Mouse (Mus musculus) ovary, postnatal 36 days (tissue): Measurements from ENCODE around the gene Syt14.

Source experiments
- DNase-seq: peaks from one replicate; pipeline ENCODE4 v3.0.0; 2022; ENCODE audit warnings: low spot score, mixed read lengths

Gene Syt14

DNA sequence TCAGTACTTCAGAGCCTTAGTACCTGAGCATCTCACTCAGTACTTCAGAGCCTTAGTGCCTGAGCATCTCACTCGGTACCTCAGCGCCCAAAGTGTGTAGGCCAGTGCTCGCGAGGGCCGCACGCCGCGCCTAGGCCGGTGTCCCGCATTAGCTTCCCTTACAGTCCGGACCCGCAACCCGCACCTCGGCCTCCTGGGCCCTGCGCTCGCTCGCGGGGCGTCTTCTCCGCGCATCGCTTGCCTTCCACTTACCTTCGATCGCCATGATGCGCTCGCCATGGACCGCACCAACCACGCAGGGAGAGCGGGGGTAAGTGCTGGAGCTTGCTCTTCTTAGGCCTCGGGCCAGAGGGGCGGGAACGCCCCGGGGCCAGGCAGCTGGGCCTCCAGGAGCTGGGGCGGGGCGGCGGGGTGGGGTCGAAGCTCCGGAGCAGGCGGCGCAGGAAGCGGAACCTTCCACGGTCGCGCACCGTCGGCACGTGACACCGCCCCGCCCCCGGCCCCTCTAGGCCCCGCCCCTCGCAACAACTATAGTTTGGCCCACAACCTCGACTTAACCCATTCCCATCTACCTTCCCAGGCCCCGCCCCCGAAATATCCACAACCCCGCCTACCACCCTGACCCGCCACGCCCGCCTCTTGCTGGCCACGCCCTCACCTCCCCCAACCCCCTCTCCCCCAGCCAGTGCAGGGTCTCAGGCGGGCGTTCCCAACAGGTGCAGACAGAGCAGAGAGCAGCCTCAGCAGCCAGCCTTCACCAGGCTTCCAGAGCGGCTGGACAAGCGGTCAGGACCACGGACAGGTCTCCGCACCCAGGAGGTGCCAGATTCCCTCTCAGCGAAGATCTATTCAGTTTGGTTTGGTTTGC, at the start of gene Syt14:
Gene Syt14, minus strand, starts transcription at position 405 of the 868 bp plus-strand sequence.
- peak; percentile 81 for DNase-seq

GRCm38 (mm10) chr1:193084016-193084415, 48.4 kb upstream of the Syt14 start:
- DNase-seq = no peak

DNA sequence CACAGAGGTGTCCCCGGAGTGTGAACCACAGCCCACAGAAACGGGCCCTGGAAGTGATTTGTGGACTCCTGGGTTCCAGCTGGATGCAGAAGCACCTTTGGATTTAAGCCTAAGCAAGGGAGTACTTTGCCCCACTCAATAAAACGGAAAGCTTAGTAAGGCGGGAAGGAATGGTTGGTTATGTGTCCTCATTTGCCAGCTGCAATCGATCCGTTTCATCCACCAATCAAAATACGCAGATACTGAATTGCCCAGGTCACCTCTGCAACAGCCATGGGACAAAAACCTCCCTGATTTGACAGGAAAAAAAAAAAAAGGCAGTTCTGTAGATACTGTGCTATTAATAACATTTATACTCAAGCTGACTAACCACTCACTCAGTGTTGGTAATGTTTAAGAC, 47.5 kb upstream of the Syt14 start:
- DNase-seq = no peak

DNA sequence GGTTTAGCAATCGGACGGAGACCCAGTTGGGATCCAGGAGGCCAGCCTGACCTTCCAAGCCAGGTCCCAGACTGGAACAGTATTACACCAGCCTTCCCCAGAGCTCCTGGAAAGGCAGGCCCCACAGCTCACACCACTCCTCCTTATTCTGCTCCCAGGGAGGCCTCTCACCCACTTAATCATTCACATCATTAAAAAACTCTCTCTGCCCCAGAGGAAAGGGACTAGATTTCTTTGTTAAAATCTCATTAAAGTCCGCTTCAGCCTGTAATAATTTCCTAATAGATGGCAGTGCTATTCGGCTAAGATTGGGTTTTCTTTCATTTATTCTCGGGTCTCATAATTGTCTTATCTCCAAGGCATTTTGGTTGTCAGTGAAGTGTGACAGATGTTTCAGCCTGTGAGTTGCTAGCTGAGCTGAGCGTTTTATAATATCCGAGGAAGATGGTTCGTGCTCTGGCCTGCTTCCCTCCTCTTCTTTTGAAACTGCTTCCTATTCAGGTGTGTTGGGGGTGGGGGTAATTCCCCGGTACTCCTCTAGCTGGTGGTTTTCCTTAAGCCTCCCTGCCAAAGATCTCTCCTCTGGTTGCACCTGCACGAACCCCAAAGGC, 46.8 kb upstream of the Syt14 start:
- DNase-seq = no peak

GRCm38 (mm10) chr1:193062618-193063017, 27.0 kb upstream of the Syt14 start:
- DNase-seq = no peak

DNA sequence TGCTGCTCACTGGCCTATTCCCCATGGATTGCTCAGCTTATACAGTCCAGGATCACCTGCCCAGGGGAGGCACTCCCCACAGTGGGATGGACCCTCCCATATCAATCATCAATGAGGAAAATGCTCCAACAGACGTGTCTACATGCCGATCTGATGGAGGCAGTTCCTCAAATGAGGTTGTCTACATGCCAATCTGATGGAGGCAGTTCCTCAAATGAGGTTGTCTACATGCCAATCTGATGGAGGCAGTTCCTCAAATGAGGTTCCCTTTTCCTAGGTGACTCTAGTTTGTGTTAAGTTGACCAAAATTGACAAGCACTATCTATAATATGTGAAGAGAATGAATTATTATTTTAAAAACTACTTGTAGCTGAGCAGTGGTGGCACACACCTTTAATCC, 24.6 kb upstream of the Syt14 start:
- no peak for DNase-seq

DNA sequence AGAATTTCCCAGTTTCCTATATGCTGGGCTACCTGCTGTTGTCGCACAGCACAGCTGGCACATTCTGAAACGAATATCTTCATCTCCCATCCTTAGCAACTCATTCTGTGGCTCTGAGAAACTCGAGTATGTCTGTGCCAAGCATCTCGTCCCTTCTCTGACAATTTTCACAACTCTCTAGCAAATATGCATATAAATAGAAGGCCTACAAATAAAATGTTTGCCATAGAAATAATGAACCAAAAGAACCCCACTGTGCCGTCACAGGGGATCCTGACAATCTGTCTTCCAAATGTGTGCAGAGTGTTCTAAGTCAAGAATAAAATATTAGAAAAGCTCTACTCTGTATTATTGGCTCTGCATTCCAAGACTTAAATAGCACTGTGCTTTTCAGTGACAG, 24.0 kb upstream of the Syt14 start:
- DNase-seq = no peak

- DNase-seq = no peak
Measured at GRCm38 (mm10) chr1:193054401-193054800, 18.8 kb upstream of the Syt14 start.

- DNase-seq = no peak
Measured at GRCm38 (mm10) chr1:193053065-193053464, 17.5 kb upstream of the Syt14 start.

GRCm38 (mm10) chr1:193047616-193048015, 12.0 kb upstream of the Syt14 start:
- DNase-seq = no peak

DNA sequence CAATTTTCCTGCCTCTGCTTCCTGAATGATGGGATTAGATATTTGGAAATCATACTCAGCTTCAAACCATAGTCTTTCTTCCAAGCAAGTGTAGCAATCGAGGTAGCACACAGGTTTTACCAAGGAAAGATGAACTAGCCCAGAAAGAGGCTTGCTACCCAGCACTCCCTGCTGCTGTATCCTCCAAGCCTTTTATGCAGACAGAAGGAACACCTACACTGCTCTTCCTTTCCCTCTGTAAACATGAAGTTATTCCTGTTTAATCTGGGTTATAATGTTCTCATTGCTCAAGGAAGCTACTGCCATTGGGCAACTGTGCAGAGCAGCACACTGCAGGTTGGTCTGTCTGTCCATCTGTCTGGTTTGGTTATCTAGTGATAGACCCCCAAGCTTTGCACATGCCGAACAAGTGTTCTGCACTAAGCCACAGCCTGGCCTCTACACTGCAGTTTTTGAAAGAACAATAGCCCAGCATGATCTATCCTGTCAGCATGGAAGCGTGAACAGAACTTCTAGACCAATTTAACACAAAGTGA, 7.3 kb upstream of the Syt14 start:
- no peak for DNase-seq

DNA sequence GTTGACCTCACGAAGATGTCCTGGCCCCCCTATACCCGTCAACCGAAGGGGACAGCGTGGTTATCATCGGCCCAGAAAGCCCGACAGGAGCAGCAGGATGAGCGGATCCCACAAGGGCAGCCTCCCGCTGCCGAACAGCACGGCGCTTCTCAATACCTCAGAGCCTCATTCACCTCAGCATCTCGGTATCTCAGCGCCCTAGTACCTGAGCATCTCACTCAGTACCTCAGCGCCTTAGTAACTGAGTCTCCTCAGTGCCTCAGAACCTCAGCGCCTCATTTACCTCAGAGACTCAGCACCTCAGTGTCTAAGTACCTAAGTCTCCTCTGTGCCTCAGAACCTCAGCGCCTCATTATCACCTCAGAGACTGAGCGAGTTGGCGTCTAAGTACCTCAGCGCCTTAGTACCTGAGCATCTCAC, 614 bp downstream of the Syt14 start:
- DNase-seq = no peak

DNA sequence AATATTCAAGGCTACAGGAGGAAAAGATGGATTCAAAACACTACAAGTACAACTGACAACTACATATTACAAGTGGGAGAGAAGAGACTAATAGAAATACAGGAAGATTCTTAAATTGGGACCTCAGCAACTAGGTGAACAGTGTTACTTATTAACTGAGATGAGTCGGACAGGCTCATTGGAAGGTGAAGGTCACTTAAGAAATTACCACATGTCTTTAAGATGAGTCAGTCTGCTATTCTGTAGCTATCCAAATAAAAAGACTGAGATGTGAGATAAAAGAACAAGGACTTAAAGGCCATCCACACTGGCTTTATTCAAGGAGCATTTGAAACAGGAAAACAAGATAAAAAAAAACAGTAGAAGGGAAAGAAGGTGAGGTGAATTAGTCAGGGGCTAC, 11.3 kb downstream of the Syt14 start:
- DNase-seq = no peak

- DNase-seq = no peak
Measured at GRCm38 (mm10) chr1:193012351-193012750, 23.2 kb downstream of the Syt14 start.

- no peak for DNase-seq
Measured at GRCm38 (mm10) chr1:193011000-193011769, 24.4 kb downstream of the Syt14 start.

DNA sequence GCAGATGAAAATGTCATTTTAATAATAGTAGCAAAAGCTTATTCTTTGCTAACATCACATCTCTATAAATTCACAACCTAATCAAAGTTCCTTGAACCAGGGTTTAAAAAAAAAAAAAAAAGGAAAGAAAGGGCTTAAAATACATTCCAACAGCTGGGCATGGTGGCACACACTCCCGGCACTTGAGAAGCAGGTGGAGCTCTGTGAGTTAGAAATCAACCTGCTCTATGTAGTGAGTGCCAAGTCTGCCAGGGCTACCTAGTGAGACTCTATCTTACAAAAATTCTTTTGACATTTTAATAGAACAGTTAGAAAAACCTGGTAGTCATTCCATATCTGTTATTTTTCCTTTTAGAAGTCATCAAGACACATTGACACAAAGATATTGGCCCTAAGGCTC, 31.0 kb downstream of the Syt14 start:
- no peak for DNase-seq

DNA sequence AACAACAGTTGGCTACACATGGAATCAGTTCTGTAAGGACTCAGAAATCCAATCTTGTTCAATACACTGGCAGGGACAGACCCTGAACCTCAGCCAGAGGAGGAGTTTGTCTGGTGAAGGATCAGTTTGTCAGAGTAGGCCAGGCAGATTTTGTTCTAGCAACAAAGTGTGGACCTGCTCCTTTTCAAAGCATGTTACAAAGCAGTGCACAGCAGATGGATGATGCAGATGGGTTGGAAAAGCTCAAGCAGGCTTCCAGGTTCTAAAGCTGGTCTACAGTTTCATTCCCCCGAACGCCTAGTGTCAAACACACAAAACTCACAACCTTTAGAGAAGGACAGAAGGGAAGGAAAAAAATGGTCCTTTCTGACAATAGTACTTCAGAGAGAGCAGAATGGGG, 31.6 kb downstream of the Syt14 start:
- no peak for DNase-seq

DNA sequence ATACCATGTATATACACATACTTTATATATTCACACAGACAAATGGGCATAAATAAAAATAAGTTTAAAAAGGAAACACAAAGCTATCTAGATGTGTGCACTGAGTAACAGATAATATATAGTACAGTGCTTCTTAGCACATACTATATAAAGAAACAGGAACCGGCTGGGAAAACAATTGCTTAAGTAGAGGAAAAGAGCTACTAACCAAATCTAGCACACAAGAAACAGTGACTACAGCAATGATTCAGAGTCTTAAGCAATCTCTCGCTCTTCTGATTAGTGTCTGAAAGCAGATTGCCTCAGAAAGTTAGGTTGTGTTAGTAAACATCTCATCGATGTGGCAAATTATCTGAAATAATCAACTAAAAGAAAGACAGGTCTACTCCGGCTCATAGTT, 33.3 kb downstream of the Syt14 start:
- DNase-seq = no peak

GRCm38 (mm10) chr1:193001587-193001986, 34.0 kb downstream of the Syt14 start:
- DNase-seq = no peak

DNA sequence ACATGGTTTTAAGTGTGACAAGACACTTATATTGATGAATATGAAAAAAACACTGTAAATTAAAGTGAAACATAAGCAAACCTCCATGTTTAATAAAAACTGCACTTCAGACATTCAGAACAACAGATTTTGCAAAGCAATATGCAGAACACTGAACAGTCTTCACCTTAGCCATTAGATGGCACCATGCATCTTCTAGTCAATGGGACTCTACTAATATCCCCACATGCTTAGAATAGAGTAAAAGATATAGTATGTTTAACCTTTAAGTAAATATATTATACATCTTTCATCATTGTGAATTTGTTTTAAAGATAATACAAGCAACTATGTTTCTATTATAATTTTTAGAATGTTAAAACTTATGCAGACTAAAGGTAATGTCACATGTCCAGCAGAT, 34.7 kb downstream of the Syt14 start:
- DNase-seq = no peak

- DNase-seq = no peak
Measured at GRCm38 (mm10) chr1:192994179-192994873, 41.2 kb downstream of the Syt14 start.

GRCm38 (mm10) chr1:192993491-192993890, 42.1 kb downstream of the Syt14 start:
- DNase-seq = no peak
